Mouse (Mus musculus) olfactory bulb, adult 2 months (tissue): ENCODE data around the gene Gm47791.

Experiments used
- CTCF ChIP-seq: fragments of 200-500 bp; IDR thresholded peaks from 2 replicates; pipeline ENCODE4 v1.5.1; 2012; ENCODE audit warnings: low read depth, mild to moderate bottlenecking, low read length, moderate library complexity; ENCODE audit not compliant: insufficient read depth
- POLR2A ChIP-seq: fragments of 200-500 bp; IDR thresholded peaks from 2 replicates; pipeline ENCODE4 v1.6.1; 2012; ENCODE audit warnings: mild to moderate bottlenecking, low read depth, low read length, moderate library complexity; ENCODE audit not compliant: insufficient read depth

- TF ChIP-seq CTCF: no peak
- TF ChIP-seq POLR2A: no peak
Measured at GRCm38 (mm10) chr1:82785546-82785945, 14.5 kb upstream of the Gm47791 start.
